Mouse (Mus musculus): Measurements from ENCODE around the gene Pik3ip1.

Gene Pik3ip1

GRCm38 (mm10) chr11:3337173-3337955 lies 7.2 kb downstream of the Pik3ip1 start:
- DNase-seq (ENCODE audit: low spot score): peak; percentile 36

GRCm38 (mm10) chr11:3337961-3338360 lies 7.8 kb downstream of the Pik3ip1 start:
- DNase-seq (ENCODE audit: low spot score): no peak

- no peak for DNase-seq (ENCODE audit: low spot score)
Observed at GRCm38 (mm10) chr11:3341476-3341875, 11.3 kb downstream of the Pik3ip1 start.

DNA sequence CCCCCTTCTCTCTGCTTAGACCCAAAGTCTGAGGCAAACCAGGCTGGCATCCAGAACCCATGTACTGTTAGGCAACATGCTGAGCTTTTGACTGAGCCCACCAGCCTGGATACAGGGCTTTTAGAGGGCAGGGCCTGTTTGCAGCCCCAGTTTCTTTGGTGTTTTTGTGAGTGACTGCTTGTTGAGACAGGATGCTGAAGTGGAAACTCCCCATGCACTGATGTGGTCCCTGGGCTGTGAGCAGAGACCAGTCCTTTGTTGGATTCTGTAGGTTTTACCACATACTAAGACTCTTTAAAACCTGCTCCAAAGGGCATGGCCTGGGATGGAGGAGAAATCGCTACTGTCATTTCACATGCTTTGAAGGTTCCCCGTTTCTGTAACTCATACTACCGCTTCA lies 14.7 kb downstream of the Pik3ip1 start:
- no peak for DNase-seq (ENCODE audit: low spot score)

DNA sequence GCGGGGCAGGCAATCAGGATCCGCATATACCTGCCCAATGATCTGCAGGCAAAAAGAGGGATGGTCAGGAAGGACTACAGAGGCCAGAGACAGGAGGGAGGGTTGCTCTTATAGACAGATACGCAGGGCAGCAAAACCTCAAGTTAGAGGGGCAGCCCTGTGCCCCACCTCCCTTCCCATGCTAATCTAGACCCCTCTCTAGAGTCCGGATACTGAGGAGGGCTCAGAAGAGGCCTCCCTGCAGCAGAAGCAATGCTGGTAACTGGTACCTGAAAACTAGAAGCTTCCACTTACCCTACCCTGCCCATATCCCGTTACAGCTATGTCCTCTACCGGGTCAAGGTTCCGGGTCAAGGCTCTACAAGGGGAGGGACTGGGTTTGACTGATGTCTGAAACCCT lies 16.1 kb downstream of the Pik3ip1 start:
- no peak for DNase-seq (ENCODE audit: low spot score)

DNA sequence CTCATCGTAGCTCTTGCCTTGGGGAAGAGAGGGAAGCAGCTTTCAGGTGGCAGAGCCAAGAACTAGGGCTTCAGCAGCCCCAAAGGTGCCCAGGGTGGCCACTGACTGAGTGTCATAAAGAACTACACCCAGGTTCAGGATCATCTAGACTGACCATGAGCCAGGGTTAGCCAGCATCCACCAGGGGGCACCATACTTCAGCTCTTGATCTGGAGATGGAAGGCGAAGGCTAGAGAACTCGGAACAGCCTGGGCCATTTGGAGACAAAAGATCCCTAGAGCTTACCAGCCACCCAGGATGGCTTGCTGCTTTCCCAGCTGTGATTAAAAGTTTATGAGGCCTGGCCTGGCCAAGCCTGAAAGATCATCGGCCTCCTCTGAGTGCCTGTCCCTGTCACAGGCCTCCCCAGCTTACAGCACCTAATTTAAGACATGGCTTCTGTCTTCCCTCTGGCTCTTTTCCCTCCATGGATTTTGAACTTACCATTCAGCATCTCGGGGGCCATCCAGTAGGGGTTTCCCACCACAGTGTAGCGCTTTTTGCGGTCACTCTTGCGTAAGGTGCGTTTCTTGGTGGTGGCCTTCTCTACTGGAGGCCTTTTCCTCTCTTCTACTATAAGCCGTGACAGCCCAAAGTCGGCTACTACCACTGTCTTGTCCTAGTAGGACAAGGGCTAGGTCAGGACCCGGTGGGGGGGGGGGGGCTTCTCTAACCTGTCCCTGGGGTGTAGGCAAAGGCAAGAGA lies 17.1 kb downstream of the Pik3ip1 start:
- peak; percentile 93 for DNase-seq (ENCODE audit: low spot score)

DNA sequence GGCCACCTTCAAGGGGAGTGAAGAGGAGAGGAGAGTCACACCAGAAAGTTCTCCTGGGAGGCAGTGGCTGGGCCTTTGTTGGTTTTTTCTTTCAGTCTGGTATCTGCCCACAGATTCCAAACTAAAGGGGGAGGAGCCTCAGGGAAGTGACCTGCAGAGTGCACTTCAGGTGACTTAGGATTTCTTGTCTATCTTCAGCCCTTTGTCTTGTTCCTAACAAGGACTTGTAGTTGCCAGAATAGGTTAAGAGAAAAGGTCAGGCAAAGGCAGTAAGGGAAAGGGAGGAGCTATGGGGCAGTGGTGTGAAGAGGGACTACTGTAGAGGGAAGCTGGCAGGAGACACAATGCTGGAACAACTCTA lies 17.6 kb downstream of the Pik3ip1 start:
- DNase-seq (ENCODE audit: low spot score): no peak

DNA sequence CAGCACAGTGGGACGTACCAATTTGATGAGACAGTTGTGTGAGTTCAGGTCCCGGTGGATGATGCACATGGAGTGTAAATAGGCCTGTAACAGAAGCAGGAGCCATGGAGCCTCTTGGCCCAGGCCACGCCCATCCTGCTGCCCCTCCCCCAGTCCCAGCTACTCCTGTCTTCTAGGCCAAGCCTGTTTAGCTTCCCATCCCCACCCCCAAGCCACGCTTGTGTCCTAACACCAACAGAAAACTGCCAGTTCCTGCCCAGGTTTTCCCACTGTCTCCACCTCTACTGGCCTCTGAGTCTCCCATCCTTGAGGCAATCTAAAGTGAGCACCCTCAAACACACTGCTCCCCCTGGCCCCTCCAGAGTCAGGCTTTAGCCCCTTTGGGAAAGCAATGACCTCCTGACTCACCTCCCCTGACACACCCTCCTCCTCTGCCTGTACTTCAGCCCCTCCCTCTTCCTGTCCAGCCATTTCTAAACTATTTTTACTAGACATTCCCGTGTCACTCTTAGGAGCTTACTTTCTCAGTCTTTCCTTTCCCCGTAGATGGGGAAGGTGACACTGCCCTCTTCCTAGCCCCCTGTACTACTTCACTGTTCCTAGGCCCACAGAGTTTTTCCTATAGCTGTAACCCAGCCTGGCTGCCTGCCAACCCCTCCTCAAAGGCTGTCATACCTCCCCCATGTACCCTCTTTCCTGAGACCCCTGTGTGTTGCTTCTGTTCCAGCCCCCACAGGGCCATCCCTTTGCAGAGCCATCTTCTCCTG lies 18.6 kb downstream of the Pik3ip1 start:
- peak; percentile 64 for DNase-seq (ENCODE audit: low spot score)

DNA sequence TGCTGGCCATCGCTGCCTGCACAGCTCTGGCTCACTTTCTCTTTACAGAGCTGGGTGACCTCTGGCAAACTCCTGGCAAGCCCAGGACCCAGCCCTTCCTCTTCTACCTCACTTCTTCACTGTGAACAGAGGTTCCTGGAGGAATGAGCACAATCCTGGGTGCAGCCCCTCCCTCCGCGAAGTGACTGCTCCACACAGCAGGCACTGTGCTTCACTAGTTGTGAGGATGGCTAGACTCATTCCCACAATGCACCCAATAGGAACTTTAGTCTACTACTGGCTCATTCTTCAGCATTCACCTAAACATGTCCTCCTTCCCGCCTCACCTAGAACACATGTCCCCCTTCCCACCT lies 19.1 kb downstream of the Pik3ip1 start:
- DNase-seq (ENCODE audit: low spot score): no peak

DNA sequence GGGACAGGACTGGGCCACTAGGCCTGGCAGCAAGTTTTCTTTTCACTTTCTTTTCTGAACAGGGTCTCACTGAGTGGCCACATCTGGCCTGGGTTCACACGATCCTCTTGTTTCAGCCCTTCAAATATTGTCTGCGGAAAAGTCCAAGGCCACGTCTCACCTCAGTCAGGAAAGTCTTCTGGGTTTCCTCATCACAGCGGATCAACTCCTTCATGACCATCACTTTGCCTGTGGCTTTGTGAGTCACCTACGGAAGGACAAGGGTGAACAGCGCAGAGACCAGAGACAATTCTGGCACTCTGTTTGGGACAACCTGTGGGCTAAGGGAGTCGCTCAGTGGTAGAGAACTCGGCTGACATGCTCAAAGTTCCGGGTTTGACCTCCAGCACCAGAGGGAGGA lies 21.9 kb downstream of the Pik3ip1 start:
- DNase-seq (ENCODE audit: low spot score): no peak

DNA sequence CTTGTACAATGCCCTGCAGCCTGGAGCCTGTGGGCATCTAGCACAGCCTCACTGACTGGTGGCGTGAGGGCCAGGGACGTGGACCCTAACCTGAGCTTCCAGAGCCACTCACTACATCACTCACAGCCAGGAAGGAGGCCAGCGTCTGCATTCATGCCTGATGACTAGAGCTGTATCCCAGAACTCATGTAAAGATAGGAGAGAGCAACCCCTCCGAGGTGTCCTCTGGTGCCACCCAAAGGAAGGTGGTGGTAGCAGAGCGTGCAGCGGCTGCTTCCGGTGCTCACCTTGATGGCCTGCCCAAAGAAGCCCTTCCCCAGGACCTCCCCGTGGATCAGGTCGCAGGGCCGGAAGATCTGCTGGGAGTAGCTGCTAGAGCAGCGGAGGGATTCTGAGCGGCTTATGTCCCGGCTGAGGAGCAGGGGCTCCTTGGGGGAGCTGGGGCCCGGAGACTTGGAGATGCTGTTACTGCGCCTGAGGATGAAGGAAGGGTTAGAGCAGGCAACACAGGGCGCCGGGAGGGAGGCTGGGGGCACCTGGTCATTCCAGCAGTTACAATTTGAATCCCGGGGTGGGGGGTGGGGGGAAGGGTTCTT lies 22.9 kb downstream of the Pik3ip1 start:
- no peak for DNase-seq (ENCODE audit: low spot score)

GRCm38 (mm10) chr11:3362854-3363253 lies 32.7 kb downstream of the Pik3ip1 start:
- no peak for DNase-seq (ENCODE audit: low spot score)

GRCm38 (mm10) chr11:3366411-3366810 lies 36.2 kb downstream of the Pik3ip1 start:
- DNase-seq (ENCODE audit: low spot score): no peak

GRCm38 (mm10) chr11:3368983-3369382 lies 38.8 kb downstream of the Pik3ip1 start:
- DNase-seq (ENCODE audit: low spot score): peak; percentile 9

DNA sequence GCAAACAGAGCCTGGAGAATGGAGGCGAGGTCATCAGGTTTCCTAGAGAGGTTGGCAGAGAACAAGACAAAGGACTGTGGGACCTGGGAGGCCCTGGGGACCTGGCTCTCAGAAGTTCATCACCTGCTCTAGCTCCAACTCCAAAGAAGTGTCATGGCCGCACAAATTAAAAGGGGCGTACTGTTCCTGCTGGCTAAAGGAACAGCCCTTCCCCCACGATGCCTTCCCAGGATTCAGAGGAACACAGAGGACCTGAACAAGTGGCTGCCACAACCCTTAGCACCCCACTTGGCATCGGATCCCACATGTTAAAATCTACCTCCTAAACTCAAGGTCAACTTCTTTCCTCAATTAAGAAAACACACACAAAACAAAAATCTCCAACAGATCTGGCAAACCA lies 39.2 kb downstream of the Pik3ip1 start:
- DNase-seq (ENCODE audit: low spot score): no peak

GRCm38 (mm10) chr11:3370162-3370561 lies 40.0 kb downstream of the Pik3ip1 start:
- no peak for DNase-seq (ENCODE audit: low spot score)

DNA sequence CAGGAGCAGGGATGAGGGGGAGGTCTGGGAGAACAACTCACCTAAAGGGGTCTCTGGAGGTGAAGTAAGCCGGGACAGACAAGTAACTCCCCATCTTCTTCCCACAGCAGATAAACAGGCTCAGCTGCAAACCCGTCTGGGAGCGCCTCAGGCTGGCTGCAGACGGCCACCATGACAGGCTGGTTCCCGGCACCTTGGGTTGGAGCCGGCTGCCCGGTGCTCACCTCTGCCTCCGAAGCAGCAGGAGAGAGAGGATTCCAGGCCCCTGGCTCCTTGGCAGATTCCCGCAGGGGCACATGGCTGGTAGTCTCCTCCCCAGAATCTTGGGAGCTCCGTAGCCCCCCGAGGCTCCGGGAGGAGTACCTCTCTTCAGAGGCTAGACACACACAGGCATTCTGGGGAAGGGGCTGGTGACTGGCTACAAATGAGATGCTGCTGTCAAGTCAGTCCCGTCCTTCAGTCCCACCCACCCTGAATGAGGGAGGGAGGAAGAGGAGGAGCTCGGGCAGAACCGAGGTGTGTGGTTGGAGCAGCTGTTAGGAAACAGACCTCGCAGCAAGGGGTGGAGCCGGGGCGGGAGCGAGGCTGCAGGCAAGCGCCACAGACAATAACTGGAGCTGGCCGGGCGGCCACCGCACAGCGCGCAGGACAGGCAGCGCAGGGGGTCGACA lies 40.9 kb downstream of the Pik3ip1 start:
- peak; percentile 89 for DNase-seq (ENCODE audit: low spot score)

- no peak for DNase-seq (ENCODE audit: low spot score)
Observed at GRCm38 (mm10) chr11:3371599-3372295, 41.5 kb downstream of the Pik3ip1 start.

DNA sequence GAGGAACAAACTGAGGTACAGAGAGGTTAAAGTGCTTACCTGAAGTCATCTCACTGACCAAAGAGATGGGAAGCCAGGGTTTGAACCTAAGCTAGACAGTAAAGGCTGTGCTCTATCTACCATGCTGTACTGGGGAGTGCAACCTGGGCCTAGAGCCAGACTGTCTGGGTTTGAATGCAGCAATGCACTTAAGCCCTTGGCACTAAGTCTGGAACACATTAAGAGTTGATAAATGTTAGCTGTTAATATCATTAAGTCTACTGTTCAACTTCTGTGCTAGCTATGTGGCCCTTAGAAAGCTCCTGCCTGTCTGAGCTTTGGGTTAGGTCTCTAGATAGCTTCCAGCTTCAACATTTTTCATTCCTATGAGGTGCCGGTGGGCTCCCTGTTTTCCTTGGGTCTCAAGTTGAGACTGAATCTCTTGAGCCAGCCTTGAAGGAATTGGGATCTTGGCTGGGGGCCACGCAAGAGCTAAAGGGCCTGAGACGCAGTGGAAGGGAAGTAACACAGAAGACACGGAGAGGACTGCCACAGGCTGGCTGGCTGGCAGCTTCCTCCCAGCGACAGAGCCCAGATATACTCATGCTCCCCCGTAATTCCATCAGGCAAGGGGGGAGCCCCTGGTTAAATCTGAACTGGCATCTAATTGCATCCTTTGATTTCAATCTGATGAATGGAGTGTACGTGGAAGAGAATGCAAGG lies 43.5 kb downstream of the Pik3ip1 start:
- peak; percentile 81 for DNase-seq (ENCODE audit: low spot score)

- DNase-seq (ENCODE audit: low spot score): no peak
Observed at GRCm38 (mm10) chr11:3374293-3374645, 44.1 kb downstream of the Pik3ip1 start.

- peak; percentile 39 for DNase-seq (ENCODE audit: low spot score)
Observed at GRCm38 (mm10) chr11:3374741-3375140, 44.5 kb downstream of the Pik3ip1 start.

All from adipocyte (in vitro differentiated cells).